8 mouse cellular contexts compared by ENCODE assay signal in genomic region chr6:31125328-31126118, GRCm38 (mm10).
DNase-seq lines count a peak whose midpoint lies in the region; TF ChIP-seq lines count a peak whose summit lies in the region.

No protein-coding gene starts in this region.

- WGBS in macrophage (ENCODE audit: missing documents) = 1% methylated on average over 19 of the region's 19 CpGs

- H3K27me3 ChIP-seq in erythroblast, embryonic 14.5 days (ENCODE audit: control insufficient read depth) = no peaks in the 10 kb centered on the region

- H3K9me3 ChIP-seq in erythroblast, embryonic 14.5 days (ENCODE audit: control insufficient read depth, low read length) = no peaks in the 10 kb centered on the region

- peaks cover 1% of the 10 kb centered on the region; the same call in 1 of the 2 replicates for H3K36me3 ChIP-seq in erythroblast, embryonic 14.5 days (ENCODE audit: control insufficient read depth)
- 0 out of 2 replicates have a peak, but pooled peaks cover 9% of the 10 kb centered on the region for H3K36me3 ChIP-seq in macrophage (ENCODE audit: inconsistent target)

- no peak for DNase-seq in layer of hippocampus, adult 2 months (ENCODE audit: low spot score in 2 of 2)
- DNase-seq in layer of hippocampus, adult 11-12 months (ENCODE audit: low spot score) = no peak
- peak; percentile 88 for DNase-seq in NIH3T3 (ENCODE audit: low read depth)
- DNase-seq in thymus, postnatal 14 days = peak; percentile 83
- DNase-seq in adrenal gland, adult 2 months = no peak
- DNase-seq in layer of hippocampus, adult 9-10 months (ENCODE audit: low spot score) = no peak

- peak overlapping the region; percentile 77 for H3K27ac ChIP-seq in layer of hippocampus, adult 2 months
- peak overlapping the region; percentile 98 for H3K27ac ChIP-seq in macrophage

- peak overlapping the region; percentile 23 for H3K4me3 ChIP-seq in layer of hippocampus, adult 2 months
- H3K4me3 ChIP-seq in erythroblast, embryonic 14.5 days (replicated peaks) = peak overlapping the region; percentile 71
- H3K4me3 ChIP-seq in macrophage (ENCODE audit: inconsistent target) = peak overlapping the region; percentile 63

- peaks cover 38% of the 10 kb centered on the region for H3K4me1 ChIP-seq in erythroblast, embryonic 14.5 days (ENCODE audit: control insufficient read depth)

- H3K79me2 ChIP-seq in macrophage (ENCODE audit: inconsistent target) = peaks cover 85% of the 10 kb centered on the region

- TF ChIP-seq CTCF in layer of hippocampus, adult 2 months (conservative IDR thresholded peaks at IDR 0.05) = peak; percentile 70

Comparison
In these comparisons a context has a peak if more than half of its experiments do, and no peak if none do; other contexts are left out.
1. DNase-seq: peak in NIH3T3 (single experiment) and thymus, postnatal 14 days (single experiment); none in layer of hippocampus, adult 2 months (0 of 2), layer of hippocampus, adult 11-12 months (single experiment), adrenal gland, adult 2 months (single experiment) and layer of hippocampus, adult 9-10 months (single experiment).
2. Peak in every context shown above with its lines, with median percentiles within 50 percentile points of each other: H3K4me3 ChIP-seq.